Mouse (Mus musculus): ENCODE measurements at regions not wholly inside any gene's neighbourhood (a gene's known extent, or its start where the extent isn't known, plus 50 kb on each side); places are given as distances from the start of the nearest gene placed in this dataset.

- TF ChIP-seq CTCF (IDR thresholded peaks at IDR 0.05; ENCODE audit: borderline replicate concordance, insufficient read depth, low read length) (no peak), POLR2A (IDR thresholded peaks at IDR 0.05; ENCODE audit: low read depth, low read length) (no peak)
Observed at GRCm38 (mm10) chr8:128087500-128087899, 270.9 kb upstream of the Nrp1 start.
